Mouse (Mus musculus) lung, adult 2 months (tissue): ENCODE measurements around the gene Ubash3b.

Experiments used
- CTCF ChIP-seq: fragments of 200-500 bp; IDR thresholded peaks from 2 replicates; pipeline ENCODE4 v1.5.1; 2011; ENCODE audit warnings: mild to moderate bottlenecking, low read length, control low read depth; ENCODE audit not compliant: insufficient read depth
- POLR2A ChIP-seq: fragments of 200-500 bp; IDR thresholded peaks from 2 replicates; pipeline ENCODE4 v1.6.1; 2011; ENCODE audit warnings: low read depth, mild to moderate bottlenecking, control low read depth, low read length, borderline replicate concordance; ENCODE audit errors: extremely low read depth

DNA sequence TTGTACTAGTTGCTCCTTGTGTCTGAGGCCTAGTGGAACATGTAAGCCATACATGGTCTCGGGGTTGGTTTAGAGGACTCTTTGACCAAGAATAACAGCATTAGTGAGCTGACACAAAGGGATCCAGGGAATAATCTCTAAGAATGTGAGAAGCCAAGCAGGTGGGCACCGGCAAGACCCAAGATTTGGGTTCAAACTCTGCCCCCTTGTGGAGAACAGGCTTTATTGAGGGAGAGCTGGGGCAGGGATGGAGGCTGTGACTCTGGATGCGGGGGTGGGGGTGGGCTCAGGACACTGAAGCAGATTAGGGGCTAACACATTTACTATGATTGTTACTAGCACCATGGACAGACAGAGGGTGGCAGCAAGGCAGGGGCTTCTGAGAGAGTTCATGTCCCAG lies 43.8 kb upstream of the Ubash3b start:
- TF ChIP-seq CTCF = no peak
- no peak for TF ChIP-seq POLR2A
